Mouse (Mus musculus): Measurements from ENCODE around the gene Ppp2r1b. TPM values are rescaled to one million over a fixed set of nuclear protein-coding genes. Genes with fewer than 3 reads are reported as not detected.

The Ppp2r1b gene
- polyA plus RNA-seq (2015; fragmentation: Nextera tagmentation; extraction: Ambion mirVana) = 48.6 and 49.0 TPM in 2 replicates

- Histone ChIP-seq H3K27me3 (no peaks in the 10 kb centered on the region), H3K4me2 (no peak within 1 kb of the TSS), H3K4me1 (peaks cover 3% of the 10 kb centered on the region), H3K36me3 (peaks cover 20% of the 10 kb centered on the region), H3K9me3 (no peaks in the 10 kb centered on the region), H3K4me3 (no peak within 1 kb of the TSS), H3K27ac (no peak within 1 kb of the TSS), H3K9ac (no peak within 1 kb of the TSS)
- ATAC-seq (ENCODE audit: insufficient number of reproducible peaks, low FRiP score, low TSS enrichment, low read depth) = no peak
- 91% methylated on average over 3 of the region's 3 CpGs for WGBS
These were observed at the start of gene Ppp2r1b for GRCm38 (mm10) chr9:50845081-50845480. Ppp2r1b (plus strand) TSS chr9:50845301.

- Histone ChIP-seq H3K9ac (no peak overlapping the region), H3K27ac (no peak overlapping the region), H3K4me3 (no peak overlapping the region), H3K9me3 (no peaks in the 10 kb centered on the region), H3K4me1 (no peaks in the 10 kb centered on the region), H3K4me2 (no peak overlapping the region), H3K27me3 (no peaks in the 10 kb centered on the region), H3K36me3 (peaks cover 69% of the 10 kb centered on the region)
- 85% methylated on average over 8 of the region's 8 CpGs for WGBS
- no peak for ATAC-seq (ENCODE audit: insufficient number of reproducible peaks, low FRiP score, low TSS enrichment, low read depth)
These were observed 48.3 kb upstream of the Ppp2r1b start for GRCm38 (mm10) chr9:50796776-50797175.

- H3K4me1 ChIP-seq = no peaks in the 10 kb centered on the region
These were observed 47.5 kb upstream of the Ppp2r1b start for GRCm38 (mm10) chr9:50797641-50798040.

GRCm38 (mm10) chr9:50798368-50798767 is 46.7 kb upstream of the Ppp2r1b start:
- Histone ChIP-seq H3K27me3 (no peaks in the 10 kb centered on the region), H3K9ac (no peak overlapping the region), H3K27ac (no peak overlapping the region), H3K4me3 (no peak overlapping the region), H3K4me2 (no peak overlapping the region), H3K4me1 (no peaks in the 10 kb centered on the region), H3K9me3 (no peaks in the 10 kb centered on the region), H3K36me3 (peaks cover 72% of the 10 kb centered on the region)
- WGBS = 79% methylated on average over 5 of the region's 5 CpGs
- ATAC-seq (ENCODE audit: insufficient number of reproducible peaks, low FRiP score, low TSS enrichment, low read depth) = no peak

More at GRCm38 (mm10) chr9:50797641-50798040, 47.5 kb upstream of the Ppp2r1b start:
- Histone ChIP-seq H3K4me2 (no peak overlapping the region), H3K9ac (no peak overlapping the region), H3K27ac (no peak overlapping the region), H3K9me3 (no peaks in the 10 kb centered on the region), H3K36me3 (peaks cover 67% of the 10 kb centered on the region), H3K4me3 (no peak overlapping the region), H3K27me3 (no peaks in the 10 kb centered on the region)
- WGBS = 91% methylated on average over 7 of the region's 7 CpGs
- no peak for ATAC-seq (ENCODE audit: insufficient number of reproducible peaks, low FRiP score, low TSS enrichment, low read depth)

GRCm38 (mm10) chr9:50800985-50801384 is 44.1 kb upstream of the Ppp2r1b start:
- Histone ChIP-seq H3K4me2 (no peak overlapping the region), H3K9ac (no peak overlapping the region), H3K4me3 (no peak overlapping the region), H3K27ac (no peak overlapping the region), H3K4me1 (no peaks in the 10 kb centered on the region), H3K27me3 (no peaks in the 10 kb centered on the region), H3K9me3 (no peaks in the 10 kb centered on the region), H3K36me3 (peaks cover 78% of the 10 kb centered on the region)
- WGBS = 58% methylated on average over 2 of the region's 2 CpGs
- no peak for ATAC-seq (ENCODE audit: insufficient number of reproducible peaks, low FRiP score, low TSS enrichment, low read depth)

GRCm38 (mm10) chr9:50803055-50803671 is 41.9 kb upstream of the Ppp2r1b start:
- peaks cover 78% of the 10 kb centered on the region for H3K36me3 ChIP-seq
- H3K27me3 ChIP-seq = no peaks in the 10 kb centered on the region
- H3K27ac ChIP-seq = no peak overlapping the region
- H3K9ac ChIP-seq = no peak overlapping the region
- no peaks in the 10 kb centered on the region for H3K4me1 ChIP-seq
- no peak overlapping the region for H3K4me3 ChIP-seq
- no peak overlapping the region for H3K4me2 ChIP-seq
- no peaks in the 10 kb centered on the region for H3K9me3 ChIP-seq
- ATAC-seq (ENCODE audit: insufficient number of reproducible peaks, low FRiP score, low TSS enrichment, low read depth) = no peak
- WGBS = 85% methylated on average over 7 of the region's 7 CpGs

- H3K27ac ChIP-seq = no peak overlapping the region
- H3K27me3 ChIP-seq = no peaks in the 10 kb centered on the region
- WGBS = 88% methylated on average over 6 of the region's 6 CpGs
- no peaks in the 10 kb centered on the region for H3K4me1 ChIP-seq
- H3K9ac ChIP-seq = no peak overlapping the region
- no peaks in the 10 kb centered on the region for H3K9me3 ChIP-seq
- no peak overlapping the region for H3K4me3 ChIP-seq
- H3K4me2 ChIP-seq = no peak overlapping the region
- peaks cover 83% of the 10 kb centered on the region for H3K36me3 ChIP-seq
- ATAC-seq (ENCODE audit: insufficient number of reproducible peaks, low FRiP score, low TSS enrichment, low read depth) = no peak
These were observed 36.6 kb upstream of the Ppp2r1b start for GRCm38 (mm10) chr9:50808471-50808870.

GRCm38 (mm10) chr9:50809146-50809545 is 36.0 kb upstream of the Ppp2r1b start:
- Histone ChIP-seq H3K9ac (no peak overlapping the region), H3K9me3 (no peaks in the 10 kb centered on the region), H3K36me3 (peaks cover 83% of the 10 kb centered on the region), H3K4me1 (no peaks in the 10 kb centered on the region), H3K4me3 (no peak overlapping the region), H3K27me3 (no peaks in the 10 kb centered on the region), H3K27ac (no peak overlapping the region), H3K4me2 (no peak overlapping the region)
- 83% methylated on average over 13 of the region's 13 CpGs for WGBS
- ATAC-seq (ENCODE audit: insufficient number of reproducible peaks, low FRiP score, low TSS enrichment, low read depth) = no peak

- WGBS = 94% methylated on average over 7 of the region's 7 CpGs
- Histone ChIP-seq H3K9ac (no peak overlapping the region), H3K27ac (no peak overlapping the region), H3K27me3 (no peaks in the 10 kb centered on the region), H3K4me1 (no peaks in the 10 kb centered on the region), H3K9me3 (no peaks in the 10 kb centered on the region), H3K4me3 (no peak overlapping the region), H3K36me3 (peaks cover 71% of the 10 kb centered on the region), H3K4me2 (no peak overlapping the region)
- ATAC-seq (ENCODE audit: insufficient number of reproducible peaks, low FRiP score, low TSS enrichment, low read depth) = no peak
These were observed 33.9 kb upstream of the Ppp2r1b start for GRCm38 (mm10) chr9:50811187-50811586.

GRCm38 (mm10) chr9:50811746-50812145 is 33.4 kb upstream of the Ppp2r1b start:
- Histone ChIP-seq H3K4me3 (no peak overlapping the region), H3K9ac (no peak overlapping the region), H3K4me1 (no peaks in the 10 kb centered on the region), H3K36me3 (peaks cover 71% of the 10 kb centered on the region), H3K27me3 (no peaks in the 10 kb centered on the region), H3K9me3 (no peaks in the 10 kb centered on the region), H3K4me2 (no peak overlapping the region), H3K27ac (no peak overlapping the region)
- 75% methylated on average over 2 of the region's 2 CpGs for WGBS
- ATAC-seq (ENCODE audit: insufficient number of reproducible peaks, low FRiP score, low TSS enrichment, low read depth) = no peak

- no peaks in the 10 kb centered on the region for H3K9me3 ChIP-seq
- 91% methylated on average over 5 of the region's 5 CpGs for WGBS
- no peaks in the 10 kb centered on the region for H3K4me1 ChIP-seq
- ATAC-seq (ENCODE audit: insufficient number of reproducible peaks, low FRiP score, low TSS enrichment, low read depth) = no peak
- H3K4me3 ChIP-seq = no peak overlapping the region
- H3K27ac ChIP-seq = no peak overlapping the region
- H3K36me3 ChIP-seq = peaks cover 57% of the 10 kb centered on the region
- no peak overlapping the region for H3K4me2 ChIP-seq
- no peak overlapping the region for H3K9ac ChIP-seq
- H3K27me3 ChIP-seq = no peaks in the 10 kb centered on the region
These were observed 31.3 kb upstream of the Ppp2r1b start for GRCm38 (mm10) chr9:50813796-50814195.

- ATAC-seq (ENCODE audit: insufficient number of reproducible peaks, low FRiP score, low TSS enrichment, low read depth) = no peak
- Histone ChIP-seq H3K4me2 (no peak overlapping the region), H3K27ac (no peak overlapping the region), H3K9ac (no peak overlapping the region), H3K9me3 (no peaks in the 10 kb centered on the region), H3K27me3 (no peaks in the 10 kb centered on the region), H3K36me3 (peaks cover 49% of the 10 kb centered on the region), H3K4me3 (no peak overlapping the region), H3K4me1 (no peaks in the 10 kb centered on the region)
- WGBS = 97% methylated on average over 4 of the region's 4 CpGs
These were observed 29.4 kb upstream of the Ppp2r1b start for GRCm38 (mm10) chr9:50815666-50816065.

- H3K36me3 ChIP-seq = peaks cover 46% of the 10 kb centered on the region
These were observed 28.6 kb upstream of the Ppp2r1b start for GRCm38 (mm10) chr9:50816512-50816911.

More at GRCm38 (mm10) chr9:50816512-50816911, 28.6 kb upstream of the Ppp2r1b start:
- Histone ChIP-seq H3K27ac (no peak overlapping the region), H3K4me1 (no peaks in the 10 kb centered on the region), H3K9me3 (no peaks in the 10 kb centered on the region), H3K27me3 (no peaks in the 10 kb centered on the region), H3K4me3 (no peak overlapping the region), H3K9ac (no peak overlapping the region), H3K4me2 (no peak overlapping the region)
- WGBS = 92% methylated on average over 1 of the region's 1 CpGs
- no peak for ATAC-seq (ENCODE audit: insufficient number of reproducible peaks, low FRiP score, low TSS enrichment, low read depth)
